Mouse (Mus musculus): ENCODE measurements around the gene Ccl20. TPM values are rescaled to one million over a fixed set of nuclear protein-coding genes. Genes with fewer than 3 reads are reported as not detected.

The Ccl20 gene
- polyA plus RNA-seq, 3 experiments from 2014 or later, result 1.1 to 29.5 (median 11.3) TPM

DNA sequence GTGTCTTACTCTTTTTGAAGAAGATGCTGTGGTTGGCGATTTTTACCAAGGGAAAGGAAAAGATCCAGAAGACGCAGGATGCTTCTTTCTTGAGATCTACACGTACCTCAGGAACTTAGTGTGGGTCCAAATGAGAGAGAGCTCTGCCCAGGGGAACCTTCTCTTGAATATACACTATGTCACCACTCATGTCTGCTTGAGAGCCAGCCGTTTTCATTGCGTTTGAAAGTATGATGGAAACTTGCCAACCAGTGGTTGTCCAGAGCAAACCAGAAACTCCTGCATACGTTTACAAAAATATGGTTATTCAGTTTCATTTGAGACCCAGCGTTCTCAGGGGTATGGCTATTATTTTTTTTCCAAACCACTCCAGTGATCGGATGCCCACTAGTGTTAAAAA is 24.9 kb downstream of the Ccl20 start:
- ATAC-seq, result no peak

DNA sequence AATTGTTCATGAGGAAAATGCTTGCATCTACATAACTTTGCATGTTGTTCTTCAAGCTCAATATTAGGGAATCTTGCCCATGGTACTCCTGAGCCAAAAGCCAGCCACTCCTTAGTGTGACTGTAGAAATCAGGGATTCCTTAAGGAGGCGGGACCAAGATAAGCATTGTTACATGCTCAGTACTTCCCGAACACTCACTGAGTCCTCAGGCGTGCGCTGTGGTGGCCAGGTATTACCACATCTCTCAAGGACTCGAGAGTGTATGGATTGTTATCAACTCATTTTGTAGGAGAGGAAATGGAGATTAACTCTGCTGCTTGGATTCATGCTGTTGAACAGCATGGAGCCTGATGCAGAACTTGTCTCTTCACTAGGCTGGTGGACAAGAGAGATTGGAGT is 25.5 kb downstream of the Ccl20 start:
- ATAC-seq, result no peak

DNA sequence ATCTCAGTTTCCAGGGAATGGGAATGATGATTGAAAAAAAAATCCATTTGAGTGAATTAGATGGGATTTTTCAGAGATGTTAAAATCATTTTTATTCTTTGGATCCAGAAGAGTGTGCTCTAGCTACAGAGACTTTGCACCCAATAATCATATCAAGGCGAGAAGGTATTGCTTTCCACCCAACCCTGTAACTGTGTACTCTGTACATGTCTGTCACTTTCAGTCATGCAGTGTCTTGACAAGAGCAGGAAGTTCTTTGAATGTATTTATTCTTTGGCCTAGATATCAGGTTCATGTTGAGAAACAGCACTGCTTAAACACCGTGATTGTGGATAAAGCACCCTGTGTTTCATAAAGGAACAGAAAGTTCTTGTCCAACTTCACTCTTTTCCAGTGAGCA is 30.0 kb downstream of the Ccl20 start:
- no peak for ATAC-seq

DNA sequence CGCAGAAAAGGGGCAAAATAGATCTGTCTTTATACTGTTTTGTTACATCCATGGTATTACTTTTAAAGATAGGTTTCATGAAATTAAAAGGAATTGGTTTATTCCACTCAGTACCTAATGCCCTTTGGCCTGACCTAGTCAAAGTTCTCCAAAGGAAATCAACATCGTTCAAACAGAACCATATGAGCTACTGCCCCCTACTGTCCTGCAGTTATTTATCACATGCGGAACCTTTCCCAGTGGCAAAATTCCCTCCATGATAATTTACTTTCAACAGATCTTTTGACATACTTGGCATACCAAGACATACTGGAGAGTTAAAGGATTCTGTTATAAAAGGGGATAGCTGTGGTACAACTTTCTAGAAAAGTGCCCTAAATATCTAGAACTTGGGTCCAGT is 33.7 kb downstream of the Ccl20 start:
- ATAC-seq, result no peak

DNA sequence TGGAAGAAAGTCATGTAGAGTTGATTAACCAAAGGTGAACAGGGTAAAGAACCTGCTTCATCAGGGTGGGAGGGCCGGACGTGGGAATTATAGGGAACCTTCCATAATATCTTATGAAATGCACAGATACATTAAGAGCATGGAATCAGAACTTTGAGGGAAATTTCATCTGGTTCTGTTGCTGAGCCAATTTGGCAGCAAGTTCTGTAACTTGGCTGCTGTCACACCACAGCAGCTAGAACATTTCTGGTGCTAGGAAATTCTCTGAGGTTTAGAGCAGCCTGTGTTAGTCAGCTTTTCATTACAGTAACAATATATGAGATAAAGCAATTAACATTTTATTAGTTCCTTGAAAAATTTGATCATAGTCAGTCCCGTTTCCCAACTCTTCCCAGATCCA is 36.4 kb downstream of the Ccl20 start:
- no peak for ATAC-seq

DNA sequence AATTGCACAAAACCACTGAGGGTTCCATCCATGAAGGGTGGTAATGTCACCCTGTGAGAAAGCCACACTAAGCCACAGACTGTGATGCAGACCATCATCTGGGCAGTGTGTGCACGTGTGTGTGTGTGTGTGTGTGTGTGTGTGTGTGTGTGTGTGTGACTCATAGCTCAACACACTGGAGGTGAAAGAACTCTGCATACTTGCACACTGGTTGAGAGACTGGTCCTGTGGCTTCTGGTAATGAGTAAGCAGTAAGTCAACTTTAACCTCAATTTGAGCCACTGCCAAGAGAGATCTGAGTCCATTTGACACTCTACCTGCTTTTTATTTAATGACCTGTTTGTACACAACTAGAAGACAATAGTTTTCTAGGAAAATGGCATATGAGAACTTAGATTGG is 40.3 kb downstream of the Ccl20 start:
- ATAC-seq, result no peak

DNA sequence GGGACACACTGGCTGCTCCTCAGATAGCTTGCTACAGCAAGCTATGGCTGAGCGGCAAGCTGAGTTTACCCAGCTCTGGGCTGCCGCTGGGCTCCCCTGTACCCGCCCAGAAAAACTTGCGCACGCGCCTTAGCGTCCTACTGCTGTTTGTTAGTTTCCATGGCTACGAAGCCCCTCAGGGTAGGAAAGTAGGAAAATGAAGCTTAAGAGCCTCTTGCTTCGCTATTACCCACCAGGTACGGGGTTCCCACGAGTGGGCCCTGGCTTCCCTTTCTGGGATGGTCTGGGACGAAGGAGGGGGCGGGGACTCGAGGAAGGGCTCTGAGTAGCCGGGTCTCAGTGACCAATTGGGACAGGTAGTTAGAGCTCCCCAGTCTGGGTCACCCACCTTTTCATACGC is 43.0 kb downstream of the Ccl20 start, which contains the start of gene Daw1:
Gene Daw1 (plus strand): TSS at position 150 of the 400 bp plus-strand sequence.
- peak; percentile 52 for ATAC-seq

DNA sequence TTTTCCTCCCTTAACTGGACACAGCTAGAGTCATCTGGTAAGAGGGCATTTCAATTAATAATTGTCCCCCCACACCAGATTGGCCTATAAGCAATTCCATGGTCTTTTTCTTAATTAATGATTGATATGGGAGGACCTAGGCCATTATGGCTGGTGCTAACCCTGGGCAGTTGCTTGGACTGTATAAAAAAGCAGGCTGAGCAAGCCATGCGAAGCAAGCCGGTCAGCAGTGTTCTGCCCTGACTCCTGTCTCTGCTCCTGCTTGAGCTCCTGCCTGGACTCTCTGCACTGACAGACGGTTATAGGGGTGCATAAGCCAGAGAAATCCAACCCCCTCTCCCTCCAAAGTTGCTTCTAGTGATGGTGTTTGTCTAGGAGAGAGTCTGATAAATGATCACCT is 45.1 kb downstream of the Ccl20 start:
- ATAC-seq, result no peak

DNA sequence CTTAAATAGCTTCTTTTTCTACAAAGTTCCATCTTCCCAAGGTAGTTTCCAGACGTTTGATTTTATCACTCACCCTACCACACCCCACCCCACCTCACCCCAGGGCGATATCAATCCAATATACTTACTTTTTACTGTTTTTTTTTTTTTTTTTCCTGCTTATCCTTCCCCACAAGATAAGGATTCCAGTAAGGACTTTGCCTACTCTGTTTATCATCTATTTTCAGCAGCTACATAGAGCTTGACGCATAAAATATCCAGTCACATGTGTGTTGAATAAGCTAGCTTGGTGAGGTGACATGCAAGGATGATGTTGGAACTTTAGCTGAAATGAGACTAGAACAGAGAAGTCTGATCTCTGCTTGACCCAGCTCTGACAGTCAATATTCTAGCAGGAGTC is 47.5 kb downstream of the Ccl20 start:
- ATAC-seq, result no peak

Other genes starting within 250 kb of the Ccl20 start
- 1 to 10 TPM in 2 of 3 experiments, under 1 TPM in 1; 0.60 to 2.2 (median 1.1) TPM for gene A030005L19Rik, start 203.4 kb upstream of the Ccl20 start, polyA plus RNA-seq (2017; shearing (Covaris generic))
- gene A030014E15Rik, start 191.8 kb upstream of the Ccl20 start, polyA plus RNA-seq (2017; shearing (Covaris generic)), result not detected
- not detected for gene Gm6217, start 185.4 kb upstream of the Ccl20 start, polyA plus RNA-seq (2017; shearing (Covaris generic))
- not detected for gene A030003K21Rik, start 173.4 kb upstream of the Ccl20 start, polyA plus RNA-seq (2017; shearing (Covaris generic))
- not detected for gene Gm7544, start 160.8 kb upstream of the Ccl20 start, polyA plus RNA-seq (2017; shearing (Covaris generic))
- gene Gm47955, start 156.5 kb upstream of the Ccl20 start, polyA plus RNA-seq (2017; shearing (Covaris generic)), result not detected
- not detected for gene Gm47959, start 116.2 kb upstream of the Ccl20 start, polyA plus RNA-seq (2017; shearing (Covaris generic))
- gene Slc19a3, start 78.3 kb upstream of the Ccl20 start, polyA plus RNA-seq (2017; shearing (Covaris generic)), result not detected
- gene Krtap28-10, start 74.3 kb upstream of the Ccl20 start, polyA plus RNA-seq (2017; shearing (Covaris generic)), result not detected
- gene Gm47969, start 71.8 kb upstream of the Ccl20 start, polyA plus RNA-seq (2017; shearing (Covaris generic)), result not detected
- not detected for gene A030005K14Rik, start 57.4 kb upstream of the Ccl20 start, polyA plus RNA-seq (2017; shearing (Covaris generic))
- gene Krtap28-13, start 55.8 kb upstream of the Ccl20 start, polyA plus RNA-seq (2017; shearing (Covaris generic)), result not detected
- gene Daw1, start 43.0 kb downstream of the Ccl20 start, polyA plus RNA-seq (2017; shearing (Covaris generic)), result 1 to 10 TPM in 1 of 3 experiments, under 1 TPM in 1, not detected in 1; 0.44 to 1.2 TPM